Mouse (Mus musculus): ENCODE measurements at regions not wholly inside any gene's neighbourhood (a gene's known extent, or its start where the extent isn't known, plus 50 kb on each side); places are given as distances from the start of the nearest gene placed in this dataset.

DNA sequence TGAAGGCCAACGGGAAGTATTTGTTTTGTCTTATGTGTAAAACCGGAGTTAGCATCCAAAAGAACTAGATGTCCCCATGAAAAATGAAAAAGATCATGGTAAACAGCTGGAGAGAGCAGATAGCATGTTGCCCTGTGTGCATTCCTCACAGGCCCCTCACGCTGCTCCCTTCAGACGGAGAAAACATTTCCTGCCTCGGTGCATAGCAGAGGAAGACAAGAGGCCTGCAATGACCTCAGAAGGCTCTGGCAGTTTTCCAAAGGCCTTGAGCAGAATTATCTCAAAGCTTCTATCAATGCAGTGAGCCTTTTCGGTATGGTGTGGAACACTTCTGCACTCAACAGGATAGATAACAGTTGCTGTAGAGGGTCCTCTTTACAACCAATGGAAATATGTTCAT, 101.3 kb upstream of the Ccn2 start:
- peak; percentile 48 for DNase-seq (ENCODE audit: low spot score)

DNA sequence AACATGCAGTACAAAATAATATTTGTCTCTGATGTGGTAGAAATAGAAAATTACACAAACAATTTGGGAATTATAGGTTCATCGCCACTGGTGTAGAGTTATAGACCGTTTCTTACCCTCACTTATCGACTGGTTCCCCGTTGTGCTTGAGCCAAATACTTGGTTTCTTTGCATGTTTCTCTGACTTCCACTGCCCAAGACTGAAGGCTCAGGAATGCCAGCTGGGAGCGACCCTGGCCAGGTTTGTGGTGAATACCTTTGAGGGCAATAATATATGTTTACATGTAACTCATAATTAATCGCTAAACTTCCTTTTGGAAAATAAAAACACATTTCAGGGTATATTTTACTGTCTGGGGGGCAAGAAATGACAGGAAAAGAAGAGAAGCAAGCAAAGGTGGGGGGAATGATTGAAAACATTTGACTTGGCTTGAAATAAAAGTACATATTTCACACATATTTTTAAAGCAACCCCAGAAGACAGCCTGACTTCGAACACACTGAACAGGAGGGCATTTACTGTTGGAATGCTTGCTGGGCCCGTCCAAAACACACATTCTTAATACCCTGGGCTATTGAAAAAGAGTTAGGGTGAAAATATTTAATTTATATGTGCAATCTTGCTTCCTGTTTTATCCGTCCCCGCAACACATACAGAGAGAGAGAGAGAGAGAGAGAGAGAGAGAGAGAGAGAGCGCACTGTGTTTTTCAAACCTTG, 75.3 kb upstream of the Ccn2 start:
- no peak for DNase-seq (ENCODE audit: low spot score)

- no peak for DNase-seq (ENCODE audit: low spot score)
Measured at GRCm38 (mm10) chr10:24520515-24520914, 74.7 kb upstream of the Ccn2 start.

GRCm38 (mm10) chr10:24532776-24533175, 62.5 kb upstream of the Ccn2 start:
- DNase-seq (ENCODE audit: low spot score): no peak

DNA sequence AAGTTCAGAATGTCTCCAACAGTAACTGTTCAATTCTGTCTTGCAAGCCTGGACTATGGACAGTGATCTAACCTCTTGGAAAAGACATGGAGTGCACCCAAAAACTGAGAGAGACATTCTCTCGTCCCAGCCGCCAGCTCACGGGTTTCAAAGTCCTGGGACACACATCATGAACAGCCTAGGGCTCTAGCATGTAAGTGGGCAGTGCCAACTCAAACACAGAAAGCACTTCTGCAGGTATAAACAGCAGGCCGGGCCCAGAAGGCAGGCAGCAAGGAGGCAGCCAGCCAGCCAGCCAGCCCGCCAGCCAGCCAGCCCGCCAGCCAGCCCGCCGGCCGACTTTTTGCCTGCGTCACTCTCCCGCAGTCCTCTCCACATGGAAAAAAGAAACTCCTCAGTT, 60.3 kb upstream of the Ccn2 start:
- DNase-seq (ENCODE audit: low spot score): no peak

DNA sequence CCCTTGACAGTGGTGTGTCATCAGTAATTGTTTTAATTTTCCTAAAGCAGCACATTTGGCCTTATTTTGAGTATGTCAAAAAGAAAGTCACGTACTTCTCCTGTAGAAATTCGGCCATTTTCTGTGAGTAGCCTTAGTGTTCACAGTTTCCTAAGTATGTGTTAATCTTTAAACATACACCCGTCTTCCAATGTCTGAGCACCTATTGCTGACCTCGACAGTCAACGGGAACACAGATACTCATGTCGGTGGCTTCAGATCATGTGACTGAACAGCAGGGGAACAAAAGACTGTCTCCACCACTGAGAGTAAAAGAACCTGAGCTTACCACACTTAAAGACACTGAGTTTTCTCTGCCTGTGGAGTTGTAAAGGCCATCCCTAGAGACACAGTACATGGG, 59.8 kb upstream of the Ccn2 start:
- no peak for DNase-seq (ENCODE audit: low spot score)

GRCm38 (mm10) chr10:24541990-24542389, 53.3 kb upstream of the Ccn2 start:
- no peak for DNase-seq (ENCODE audit: low spot score)
